Mouse (Mus musculus) gastrocnemius, adult 18-20 months (tissue): ENCODE measurements around the gene Vps11. TPM values are rescaled to one million over a fixed set of nuclear protein-coding genes. Genes with fewer than 3 reads are reported as not detected.
A peak's percentile ranks its signal among the peaks of the same experiment; 100 is the strongest.
"Not testable (repeated sequence)": the region's sequence is repeated elsewhere in the genome, so short reads cannot be mapped to it uniquely, and the experiment has no call there.

Experiments
- DNase-seq: peaks from one replicate; pipeline ENCODE4 v3.0.0; 2021; ENCODE audit warnings: low spot score
- total RNA-seq, 2 experiments: library from RNA; stranded (reverse); gene quantifications; 2 replicates each; pipeline ENCODE4 v1.2.3; 2021

Vps11 gene
- total RNA-seq, 2 experiments from 2014 or later = 17.7 to 17.8 TPM

GRCm38 (mm10) chr9:44335331-44336092 is 26.0 kb downstream of the Vps11 start:
- DNase-seq = no peak

DNA sequence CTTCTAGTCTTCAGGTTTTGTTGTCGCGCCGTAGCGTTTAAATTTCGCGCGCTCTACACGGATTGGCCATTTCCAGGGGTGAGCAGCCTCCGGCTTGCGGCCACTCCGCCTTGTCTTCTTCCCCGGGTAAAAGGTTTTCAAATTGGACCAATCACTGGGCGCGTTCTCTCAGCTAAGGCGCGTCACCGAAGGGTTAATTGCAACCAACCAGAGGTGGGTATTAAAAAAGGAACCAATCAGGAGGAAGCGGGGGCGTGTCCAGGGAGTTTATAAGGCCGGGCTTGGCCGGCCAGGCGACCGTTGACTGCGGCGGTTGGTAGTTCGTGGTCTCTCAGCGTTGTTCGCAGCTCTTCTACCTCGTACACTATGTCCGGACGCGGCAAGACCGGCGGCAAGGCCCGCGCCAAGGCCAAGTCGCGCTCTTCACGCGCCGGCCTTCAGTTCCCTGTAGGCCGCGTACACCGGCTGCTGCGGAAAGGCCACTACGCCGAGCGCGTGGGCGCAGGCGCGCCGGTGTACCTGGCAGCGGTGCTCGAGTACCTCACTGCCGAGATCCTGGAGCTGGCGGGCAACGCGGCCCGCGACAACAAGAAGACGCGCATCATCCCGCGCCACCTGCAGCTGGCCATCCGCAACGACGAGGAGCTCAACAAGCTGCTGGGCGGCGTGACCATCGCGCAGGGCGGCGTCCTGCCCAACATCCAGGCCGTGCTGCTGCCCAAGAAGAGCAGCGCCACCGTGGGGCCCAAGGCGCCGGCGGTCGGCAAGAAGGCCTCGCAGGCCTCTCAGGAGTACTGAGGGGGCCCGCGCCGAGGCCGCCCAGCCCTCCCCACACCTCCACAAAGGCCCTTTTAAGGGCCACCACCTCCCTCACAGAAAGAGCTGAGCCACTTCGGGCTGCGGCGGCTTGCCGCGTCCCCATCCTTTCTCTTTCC is 26.8 kb downstream of the Vps11 start, which contains the start of gene H2afx:
Gene H2afx, plus strand, starts transcription at position 299 of the 935 bp plus-strand sequence.
- peak; percentile 99 for DNase-seq

- DNase-seq = no peak
These were observed 28.4 kb downstream of the Vps11 start for GRCm38 (mm10) chr9:44332918-44333638.

DNA sequence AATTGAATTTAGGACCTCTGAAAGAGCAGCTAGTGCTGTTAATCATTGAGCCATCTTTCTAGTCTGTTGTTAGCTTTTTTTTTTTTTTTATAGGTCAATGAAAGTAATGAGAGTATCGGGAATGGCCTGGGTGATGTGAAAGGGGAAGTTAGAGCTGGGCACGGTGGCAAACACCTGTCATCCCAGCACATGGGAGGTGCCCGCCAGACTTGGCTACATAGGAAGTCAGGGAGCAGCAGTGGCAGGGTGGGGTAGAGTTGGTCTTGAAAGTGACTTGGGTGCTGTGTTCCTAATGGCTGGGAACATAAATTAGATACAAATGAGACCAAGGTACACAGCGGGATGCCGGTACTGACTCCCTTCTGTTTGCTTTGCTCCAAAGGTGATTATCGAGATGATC is 30.7 kb downstream of the Vps11 start:
- DNase-seq = no peak

GRCm38 (mm10) chr9:44327926-44328325 is 33.5 kb downstream of the Vps11 start:
- DNase-seq = no peak

GRCm38 (mm10) chr9:44327064-44327711 is 34.3 kb downstream of the Vps11 start:
- peak; percentile 31 for DNase-seq

DNA sequence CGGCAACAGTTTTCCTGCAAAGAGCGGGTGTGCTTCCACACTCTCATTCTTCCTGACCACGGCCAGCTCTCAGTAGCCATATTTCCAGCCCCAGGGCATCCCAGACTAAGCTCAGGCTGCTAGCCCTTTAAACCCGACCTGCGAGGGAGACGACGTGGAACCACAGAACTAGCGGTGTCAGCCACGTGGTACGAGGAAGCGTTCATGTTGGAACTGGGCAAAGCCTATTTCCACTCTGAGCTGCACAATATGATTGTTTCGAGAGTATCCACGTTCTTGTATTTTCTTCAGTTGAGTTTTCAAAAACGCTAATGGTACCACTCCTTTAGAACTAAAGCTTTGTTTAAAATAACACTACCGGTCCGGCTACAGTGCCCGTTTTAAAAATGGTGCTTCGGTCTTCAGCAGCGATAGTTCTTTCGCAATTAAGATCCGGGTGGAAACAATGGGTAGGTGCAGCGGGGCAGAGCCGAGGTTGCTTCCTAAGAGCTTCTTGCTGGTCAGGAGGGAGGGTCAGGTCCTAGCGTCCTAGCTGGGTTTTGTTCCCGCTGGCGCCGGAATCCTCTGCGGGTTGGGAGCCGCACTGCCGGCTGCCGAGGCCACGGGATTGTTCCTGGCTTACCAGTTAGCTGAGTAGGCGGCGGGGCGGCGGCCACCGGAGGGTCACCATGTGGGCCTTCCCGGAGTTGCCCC is 35.0 kb downstream of the Vps11 start:
- peak; percentile 88 for DNase-seq

GRCm38 (mm10) chr9:44325768-44326370 is 35.6 kb downstream of the Vps11 start, which contains the start of gene Dpagt1:
Dpagt1 (plus strand) TSS chr9:44326019.
- no peak for DNase-seq

DNA sequence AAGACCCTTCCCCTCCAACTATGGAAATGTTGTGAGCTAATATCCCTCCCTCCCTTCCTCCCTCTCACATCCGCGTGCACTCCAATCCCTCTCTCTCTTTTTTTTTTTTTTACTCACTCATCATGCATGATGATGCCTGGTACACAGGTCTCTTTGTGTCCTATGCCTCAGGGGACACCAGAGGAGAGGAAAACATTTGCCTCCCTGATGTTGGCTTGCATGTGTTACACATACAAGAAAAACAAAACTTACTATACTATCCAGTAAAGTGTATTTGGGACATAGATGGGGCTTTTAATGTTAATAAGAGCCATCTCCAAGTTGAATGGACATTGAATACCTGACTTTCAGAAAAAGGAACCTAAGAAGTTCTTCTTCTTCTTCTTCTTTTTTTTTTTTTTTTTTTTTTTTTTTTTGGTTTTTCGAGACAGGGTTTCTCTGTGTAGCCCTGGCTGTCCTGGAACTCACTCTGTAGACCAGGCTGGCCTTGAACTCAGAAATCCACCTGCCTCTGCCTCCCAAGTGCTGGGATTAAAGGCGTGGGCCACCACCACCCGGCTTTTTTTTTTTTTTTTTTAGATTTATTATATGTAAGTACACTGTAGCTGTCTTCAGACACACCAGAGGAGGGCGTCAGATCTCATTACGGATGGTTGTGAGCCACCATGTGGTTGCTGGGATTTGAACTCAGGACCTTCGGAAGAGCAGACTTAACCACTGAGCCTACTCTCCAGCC is 36.3 kb downstream of the Vps11 start:
- not testable (repeated sequence) for DNase-seq

GRCm38 (mm10) chr9:44324147-44324546 is 37.3 kb downstream of the Vps11 start:
- no peak for DNase-seq

DNA sequence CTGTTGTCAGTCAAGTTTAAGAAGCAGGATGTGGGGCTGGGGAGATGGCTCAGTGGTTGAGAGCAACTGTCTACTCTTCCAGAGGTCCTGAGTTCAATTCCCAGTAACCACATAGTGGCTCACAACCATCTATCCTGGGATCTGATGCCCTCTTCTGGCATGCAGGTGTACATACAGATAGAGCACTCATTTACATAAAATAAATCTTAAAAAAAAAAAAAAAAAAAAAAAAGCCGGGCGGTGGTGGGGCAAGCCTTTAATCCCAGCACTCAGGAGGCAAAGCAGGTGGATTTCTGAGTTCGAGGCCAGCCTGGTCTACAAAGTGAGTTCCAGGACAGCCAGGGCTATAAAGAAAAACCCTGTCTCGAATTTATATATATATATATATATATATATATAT is 37.8 kb downstream of the Vps11 start:
- not testable (repeated sequence) for DNase-seq

- no peak for DNase-seq
These were observed 40.7 kb downstream of the Vps11 start for GRCm38 (mm10) chr9:44320799-44321133.

DNA sequence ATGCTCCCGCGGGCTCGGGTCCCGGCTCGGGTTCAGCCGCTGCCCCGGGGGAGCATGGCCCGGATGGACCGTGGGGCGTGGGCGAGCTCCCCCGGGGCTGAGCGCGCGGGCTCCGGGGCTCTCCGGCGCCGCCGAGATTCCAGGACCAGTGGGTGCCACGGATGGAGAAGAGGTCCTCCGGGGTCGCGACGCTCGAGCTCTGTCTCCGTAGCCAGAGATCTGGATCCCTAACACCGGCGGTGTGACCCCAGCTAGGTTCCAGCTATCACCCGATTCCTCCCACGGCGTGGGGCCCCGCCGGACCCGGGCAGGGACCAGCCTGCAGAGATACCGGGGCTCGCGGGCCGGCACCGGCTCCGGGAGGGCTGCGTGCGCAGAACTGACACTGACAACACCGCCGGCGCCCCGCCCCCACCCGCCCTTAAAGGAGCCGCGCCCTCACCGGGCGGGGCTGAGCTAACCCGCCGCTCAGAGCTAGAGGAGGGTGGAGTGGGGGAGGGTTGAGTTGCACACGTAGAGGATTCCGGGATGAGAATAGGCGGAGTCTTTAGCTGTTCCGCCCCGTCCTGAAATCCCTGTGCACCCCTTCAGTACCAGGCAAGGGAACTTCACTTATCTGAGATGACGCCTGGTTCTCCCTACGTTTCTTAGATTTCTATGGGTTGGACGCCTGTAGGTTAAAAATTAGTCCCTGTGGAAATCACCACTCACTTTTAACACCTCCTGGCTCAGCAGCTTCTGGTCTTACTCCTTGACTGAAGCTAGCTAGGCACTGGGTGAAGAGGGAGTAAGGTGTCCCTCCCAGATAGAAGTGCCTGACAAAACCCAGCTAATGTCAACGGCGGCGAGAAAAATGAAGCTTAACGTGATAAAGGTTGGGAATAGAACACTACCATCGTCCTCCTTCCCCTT is 41.3 kb downstream of the Vps11 start, which contains the start of gene C2cd2l:
Gene C2cd2l, minus strand, starts transcription at position 399 of the 912 bp plus-strand sequence.
- DNase-seq = peak; percentile 93

DNA sequence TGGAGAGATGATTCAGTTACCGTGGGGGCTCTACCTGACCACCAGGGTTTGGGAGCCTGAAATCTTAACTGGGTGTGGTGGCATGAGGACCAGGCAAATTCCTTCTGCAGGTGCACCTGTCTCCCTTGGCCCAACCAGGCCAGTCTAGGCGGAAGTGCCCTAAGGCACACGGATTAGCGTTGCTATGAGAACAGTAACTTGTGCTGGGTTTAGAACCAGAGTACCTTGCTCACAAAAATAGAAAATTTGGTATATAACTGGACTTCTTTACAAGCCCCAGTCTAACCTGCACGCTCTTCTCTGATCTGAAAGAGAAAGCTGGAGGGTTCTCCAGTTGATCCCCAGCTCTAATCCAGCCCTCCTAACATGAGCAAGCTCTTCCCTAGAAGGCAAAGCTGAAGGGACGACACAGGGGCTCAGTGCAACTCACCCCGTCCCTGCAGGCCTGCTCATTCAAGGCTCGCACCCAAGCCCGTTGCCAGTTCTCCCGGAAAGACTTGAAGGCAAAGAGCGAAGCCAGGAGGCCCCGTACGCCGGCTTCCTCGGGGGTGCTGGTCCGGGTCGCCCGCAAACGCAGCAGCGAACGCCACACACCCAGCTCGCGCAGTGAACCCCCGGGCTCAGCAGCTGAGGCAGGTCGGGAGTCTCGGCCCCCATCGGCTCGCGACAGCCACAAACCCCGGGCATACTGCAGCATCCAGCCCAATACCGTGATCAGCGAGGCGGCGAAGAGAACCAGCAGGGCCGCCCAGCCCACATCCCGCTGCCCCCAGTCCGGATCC is 42.2 kb downstream of the Vps11 start:
- DNase-seq = no peak

DNA sequence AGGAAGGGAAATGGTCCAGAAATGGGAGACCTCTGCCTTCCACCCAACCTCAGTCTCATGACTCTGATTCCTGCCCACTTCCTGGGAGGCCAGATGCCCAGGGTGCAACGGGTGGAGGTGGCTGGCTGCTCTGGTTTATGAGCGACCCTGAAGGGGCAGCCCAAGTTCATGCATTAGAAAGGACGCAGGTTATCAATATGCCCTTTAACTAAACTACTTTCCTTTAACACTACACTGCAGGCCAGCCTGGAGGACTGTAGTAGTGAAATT is 42.7 kb downstream of the Vps11 start:
- DNase-seq = no peak

GRCm38 (mm10) chr9:44318076-44318825 is 43.2 kb downstream of the Vps11 start:
- DNase-seq = no peak

DNA sequence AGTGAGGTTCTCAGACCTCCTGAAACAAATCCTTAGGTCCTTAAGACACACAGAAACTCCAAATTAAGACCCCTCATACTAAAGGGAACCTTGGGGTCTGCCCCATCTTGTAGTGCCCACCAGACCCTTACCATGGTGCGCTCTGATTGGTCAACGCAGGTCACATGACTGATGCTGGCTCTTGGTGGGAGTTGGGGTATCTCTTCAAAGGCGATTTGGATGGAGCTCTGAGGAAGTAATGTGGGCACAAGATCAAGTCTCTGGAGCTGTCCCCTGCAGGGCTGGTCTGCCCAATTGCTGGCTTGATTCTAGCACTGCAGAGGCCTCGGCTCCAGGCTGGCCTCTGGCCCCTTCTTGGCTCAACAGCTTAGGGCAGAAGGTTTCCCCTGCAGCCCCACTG is 44.0 kb downstream of the Vps11 start:
- DNase-seq = no peak
